8 mouse cellular contexts compared by ENCODE assay signal in genomic region chr19:47578581-47579224, GRCm38 (mm10). TPM values are rescaled to one million over a fixed set of nuclear protein-coding genes. Genes with fewer than 3 reads are reported as not detected.
DNase-seq lines count a peak whose midpoint lies in the region; ATAC-seq and TF ChIP-seq lines count a peak whose summit lies in the region.

No protein-coding gene starts in this region.

- H3K4me3 ChIP-seq in embryonic facial prominence, embryonic 12.5 days, result peak overlapping the region; percentile 74
- peak overlapping the region; percentile 90 for H3K4me3 ChIP-seq in intestine, embryonic 14.5 days (ENCODE audit: low read depth, low read length)
- peak overlapping the region; percentile 75 to 96 for H3K4me3 ChIP-seq in liver, embryonic 14.5 days (ENCODE audit: insufficient read depth in 1 of 2, low read depth in 2 of 2, low read length in 2 of 2)
- peak overlapping the region; percentile 59 for H3K4me3 ChIP-seq in olfactory bulb, adult 2 months (ENCODE audit: insufficient read depth, low read depth, low read length)

- no peaks in the 10 kb centered on the region for H3K36me3 ChIP-seq in embryonic facial prominence, embryonic 12.5 days
- no peaks in the 10 kb centered on the region for H3K36me3 ChIP-seq in intestine, embryonic 14.5 days (ENCODE audit: control insufficient read depth, insufficient read depth, low read length)
- no peaks in the 10 kb centered on the region for H3K36me3 ChIP-seq in liver, embryonic 14.5 days (replicated peaks; ENCODE audit: control insufficient read depth, insufficient read depth, low read depth)

- H3K4me1 ChIP-seq in embryonic facial prominence, embryonic 12.5 days, result peaks cover 19% of the 10 kb centered on the region
- peaks cover 16% of the 10 kb centered on the region for H3K4me1 ChIP-seq in intestine, embryonic 14.5 days (replicated peaks; ENCODE audit: control insufficient read depth, insufficient read depth, low read length)
- peaks cover 13 to 16% of the 10 kb centered on the region in 2 experiments for H3K4me1 ChIP-seq in liver, embryonic 14.5 days (replicated peaks; ENCODE audit: control insufficient read depth in 2 of 2, insufficient read depth in 2 of 2, low read length in 1 of 2)
- H3K4me1 ChIP-seq in olfactory bulb, adult 2 months (ENCODE audit: control insufficient read depth, insufficient read depth, low read length), result peaks cover 3% of the 10 kb centered on the region; the same call in 1 of the 2 replicates

- WGBS in embryonic facial prominence, embryonic 12.5 days, result 15% methylated on average over 13 of the region's 13 CpGs
- WGBS in intestine, embryonic 14.5 days, result 15% methylated on average over 13 of the region's 13 CpGs
- 19% methylated on average over 13 of the region's 13 CpGs for WGBS in liver, embryonic 14.5 days (ENCODE audit: insufficient replicate concordance)
- WGBS in olfactory bulb, adult 2 months, result 35% methylated on average over 13 of the region's 13 CpGs

- no peak for TF ChIP-seq EP300 in liver, embryonic 14.5 days (IDR thresholded peaks at IDR 0.05; ENCODE audit: low read depth)

- TF ChIP-seq POLR2A in olfactory bulb, adult 2 months (IDR thresholded peaks at IDR 0.05; ENCODE audit: insufficient read depth, low read depth, low read length), result no peak

- no peaks in the 10 kb centered on the region for H3K9me3 ChIP-seq in embryonic facial prominence, embryonic 12.5 days
- H3K9me3 ChIP-seq in intestine, embryonic 14.5 days (ENCODE audit: control insufficient read depth, low read length), result no peaks in the 10 kb centered on the region
- no peaks in the 10 kb centered on the region for H3K9me3 ChIP-seq in liver, embryonic 14.5 days (ENCODE audit: control insufficient read depth, low read length)

- DNase-seq in retina, postnatal 1 day, result peak; percentile 11
- no peak for DNase-seq in retina, embryonic 14.5 days (ENCODE audit: low spot score)
- no peak for DNase-seq in intestine, embryonic 14.5 days (ENCODE audit: low spot score)
- no peak for DNase-seq in liver, embryonic 14.5 days (ENCODE audit: low read depth in 3 of 3, low spot score in 3 of 3)
- no peak for DNase-seq in testis, postnatal 10 days (ENCODE audit: low spot score)

- no peak for TF ChIP-seq CTCF in liver, embryonic 14.5 days (IDR thresholded peaks at IDR 0.05; ENCODE audit: low read depth)
- no peak for TF ChIP-seq CTCF in olfactory bulb, adult 2 months (IDR thresholded peaks at IDR 0.05; ENCODE audit: insufficient read depth, low read depth, low read length)

- peak overlapping the region; percentile 92 for H3K27ac ChIP-seq in embryonic facial prominence, embryonic 12.5 days
- H3K27ac ChIP-seq in intestine, embryonic 14.5 days (ENCODE audit: low read depth), result peak overlapping the region; percentile 97
- peak overlapping the region; percentile 85 for H3K27ac ChIP-seq in liver, embryonic 14.5 days
- peak overlapping the region; percentile 48 for H3K27ac ChIP-seq in olfactory bulb, adult 2 months (ENCODE audit: insufficient read depth, low read depth, low read length)

- no peak for ATAC-seq in embryonic facial prominence, embryonic 12.5 days (ENCODE audit: insufficient number of reproducible peaks, insufficient read depth, low FRiP score, low TSS enrichment)
- peak; percentile 36 for ATAC-seq in intestine, embryonic 14.5 days (replicated peaks; ENCODE audit: low FRiP score, low TSS enrichment, low read depth)
- ATAC-seq in liver, embryonic 14.5 days (ENCODE audit: insufficient read depth), result peak; percentile 0; the same call in 1 of the 2 replicates
- no peak for ATAC-seq in frontal cortex, adult (ENCODE audit: low TSS enrichment)

- no peaks in the 10 kb centered on the region for H3K27me3 ChIP-seq in embryonic facial prominence, embryonic 12.5 days
- H3K27me3 ChIP-seq in intestine, embryonic 14.5 days (replicated peaks; ENCODE audit: control insufficient read depth, insufficient read depth, low read length), result no peaks in the 10 kb centered on the region
- no peaks in the 10 kb centered on the region for H3K27me3 ChIP-seq in liver, embryonic 14.5 days (ENCODE audit: control insufficient read depth, insufficient read depth, low read length)

- H3K9ac ChIP-seq in embryonic facial prominence, embryonic 12.5 days, result peak overlapping the region; percentile 91
- H3K9ac ChIP-seq in intestine, embryonic 14.5 days (ENCODE audit: low read length), result peak overlapping the region; percentile 97
- peak overlapping the region; percentile 65 for H3K9ac ChIP-seq in liver, embryonic 14.5 days (replicated peaks)

- H3K4me2 ChIP-seq in embryonic facial prominence, embryonic 12.5 days (replicated peaks), result peak overlapping the region; percentile 69
- H3K4me2 ChIP-seq in intestine, embryonic 14.5 days (ENCODE audit: low read length), result peak overlapping the region; percentile 85
- peak overlapping the region; percentile 96 for H3K4me2 ChIP-seq in liver, embryonic 14.5 days (ENCODE audit: low read depth)

RNA-seq across cellular contexts. Expression of gene Slk, which starts 0.8 kb away (rescaled TPM):
- polyA plus RNA-seq in embryonic facial prominence, embryonic 12.5 days (2016; fragmentation: Nextera tagmentation; extraction: Ambion mirVana), result 10.7 and 11.6 TPM in 2 replicates
- polyA plus RNA-seq in intestine, embryonic 14.5 days (2014; fragmentation: Nextera tagmentation; extraction: Ambion mirVana), result 21.1 and 24.5 TPM in 2 replicates
- polyA plus RNA-seq in liver, embryonic 14.5 days (2012; rRNA removed), result 9.4 and 16.5 TPM in 2 replicates
- polyA plus RNA-seq in liver, embryonic 14.5 days (2014; fragmentation: Nextera tagmentation; extraction: Ambion mirVana), result 8.6 and 9.6 TPM in 2 replicates
- polyA plus RNA-seq in olfactory bulb, adult 2 months (2012; ENCODE audit: insufficient read depth, insufficient read length, low replicate concordance, missing spikeins), result 165 TPM in 1 of 2 replicates, not detected in the other

RNA-seq across cellular contexts. Expression of gene Stn1, which starts 41.4 kb away (rescaled TPM):
- polyA plus RNA-seq in embryonic facial prominence, embryonic 12.5 days (2016; fragmentation: Nextera tagmentation; extraction: Ambion mirVana), result 58.5 and 59.1 TPM in 2 replicates
- polyA plus RNA-seq in intestine, embryonic 14.5 days (2014; fragmentation: Nextera tagmentation; extraction: Ambion mirVana), result 53.5 and 60.1 TPM in 2 replicates
- polyA plus RNA-seq in liver, embryonic 14.5 days (2012; rRNA removed), result 5.8 and 6.4 TPM in 2 replicates
- 8.1 and 9.7 TPM in 2 replicates for polyA plus RNA-seq in liver, embryonic 14.5 days (2014; fragmentation: Nextera tagmentation; extraction: Ambion mirVana)
- polyA plus RNA-seq in olfactory bulb, adult 2 months (2012; ENCODE audit: insufficient read depth, insufficient read length, low replicate concordance, missing spikeins), result not detected in 2 replicates

Comparison
In these comparisons a context has a peak if more than half of its experiments do, and no peak if none do; other contexts are left out.
1. ATAC-seq: peak in intestine, embryonic 14.5 days (single experiment) and liver, embryonic 14.5 days (single experiment); none in embryonic facial prominence, embryonic 12.5 days (single experiment) and frontal cortex, adult (single experiment).
2. Peak in every context shown above with its lines, with median percentiles within 50 percentile points of each other: H3K27ac ChIP-seq, H3K4me2 ChIP-seq, H3K4me3 ChIP-seq and H3K9ac ChIP-seq.